Mouse (Mus musculus): ENCODE measurements at regions not wholly inside any gene's neighbourhood (a gene's known extent, or its start where the extent isn't known, plus 50 kb on each side); places are given as distances from the start of the nearest gene placed in this dataset.

DNA sequence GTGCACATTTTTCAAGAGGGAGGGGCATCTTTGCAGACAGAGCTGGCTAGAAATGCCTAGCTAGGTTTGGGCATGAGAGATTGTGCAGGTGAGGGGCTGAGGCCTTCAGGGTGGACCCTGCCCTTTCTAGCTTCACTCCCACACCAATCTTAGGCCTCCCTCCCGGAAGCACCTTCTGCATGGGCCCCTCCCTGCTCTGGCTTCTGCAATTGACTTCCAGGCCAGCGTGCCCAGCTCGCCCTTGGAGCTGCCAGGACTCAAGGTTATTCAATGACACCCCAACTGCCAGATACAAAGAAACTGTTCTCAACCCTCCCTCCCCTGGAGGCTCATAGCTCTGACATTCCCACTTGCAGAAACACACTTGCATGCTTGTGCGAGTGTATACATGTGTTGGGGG is 384.5 kb downstream of the Sox9 start:
- TF ChIP-seq CTCF (conservative IDR thresholded peaks at IDR 0.05; ENCODE audit: insufficient read depth, insufficient read length, low read depth, low read length) (no peak), POLR2A (IDR thresholded peaks at IDR 0.05; ENCODE audit: low read depth, low read length) (no peak)

All from kidney, adult 2 months (tissue).